Comparison of ENCODE assay signal across 30 mouse cellular contexts in genomic region chr11:39998612-39999011, GRCm38 (mm10).
A peak's percentile ranks its signal among the peaks of the same experiment; 100 is the strongest.
DNase-seq lines count a peak whose midpoint lies in the region; ATAC-seq and TF ChIP-seq lines count a peak whose summit lies in the region.
"Had no signal": no experiment of that assay in that cellular context is flagged by ENCODE, and none has a peak within 500 bp of the region (broad histone marks: within the 10 kb centered on the region; RNA-seq: fewer than 3 reads in every experiment).

No protein-coding gene starts in this region.

- ATAC-seq in neural tube, embryonic 12.5 days (ENCODE audit: low FRiP score, low read depth) = peak; percentile 79
- ATAC-seq: forebrain, embryonic 15.5 days; hindbrain, embryonic 16.5 days; Patski had no signal

- no peak overlapping the region for H3K27ac ChIP-seq in neural tube, embryonic 12.5 days
- no peak overlapping the region for H3K27ac ChIP-seq in heart, adult 2 months
- H3K27ac ChIP-seq: embryonic facial prominence, embryonic 10.5 days; embryonic facial prominence, embryonic 13.5 days; forebrain, embryonic 12.5 days; forebrain, embryonic 15.5 days; heart, embryonic 15.5 days; hindbrain, embryonic 10.5 days; hindbrain, embryonic 13.5 days had no signal

- no peaks in the 10 kb centered on the region for H3K36me3 ChIP-seq in neural tube, embryonic 12.5 days
- H3K36me3 ChIP-seq in heart, adult 2 months (ENCODE audit: control insufficient read depth, insufficient read depth, low read length) = no peaks in the 10 kb centered on the region
- H3K36me3 ChIP-seq: embryonic facial prominence, embryonic 10.5 days; embryonic facial prominence, embryonic 13.5 days; forebrain, embryonic 12.5 days; forebrain, embryonic 15.5 days; G1E; heart, embryonic 12.5 days; heart, embryonic 15.5 days; hindbrain, embryonic 10.5 days; hindbrain, embryonic 13.5 days had no signal

- no peaks in the 10 kb centered on the region for H3K4me1 ChIP-seq in neural tube, embryonic 12.5 days
- no peaks in the 10 kb centered on the region for H3K4me1 ChIP-seq in heart, adult 2 months (ENCODE audit: control insufficient read depth, insufficient read depth, low read length)
- H3K4me1 ChIP-seq: embryonic facial prominence, embryonic 10.5 days; embryonic facial prominence, embryonic 13.5 days; forebrain, embryonic 12.5 days; forebrain, embryonic 15.5 days; heart, embryonic 12.5 days; heart, embryonic 15.5 days; hindbrain, embryonic 10.5 days; hindbrain, embryonic 13.5 days had no signal

- H3K9ac ChIP-seq in neural tube, embryonic 12.5 days = no peak overlapping the region
- no peak overlapping the region for H3K9ac ChIP-seq in heart, adult 2 months (ENCODE audit: low read depth, low read length)
- H3K9ac ChIP-seq: embryonic facial prominence, embryonic 13.5 days; forebrain, embryonic 12.5 days; forebrain, embryonic 15.5 days; heart, embryonic 12.5 days; heart, embryonic 15.5 days; hindbrain, embryonic 13.5 days had no signal

- H3K79me2 ChIP-seq in heart, adult 2 months (replicated peaks; ENCODE audit: control insufficient read depth, insufficient read depth, low read length) = no peaks in the 10 kb centered on the region

- TF ChIP-seq CTCF in heart, adult 2 months (IDR thresholded peaks at IDR 0.05) = no peak

- TF ChIP-seq EP300 in heart, adult 2 months (IDR thresholded peaks at IDR 0.05; ENCODE audit: insufficient read depth, low read depth, low read length) = no peak

- peak; percentile 39 for DNase-seq in embryo, embryonic 11 days
- no peak for DNase-seq in embryo, embryonic 9.5 days (ENCODE audit: extremely low spot score)
- DNase-seq in forelimb bud, embryonic 11.5 days (ENCODE audit: low read depth, low spot score) = peak; percentile 3
- no peak for DNase-seq in thymus, postnatal 10 days (ENCODE audit: low spot score in 2 of 2)
- DNase-seq in gastrocnemius, postnatal 25 days = no peak
- no peak for DNase-seq in heart, adult 2 months
- DNase-seq: adrenal gland, postnatal 10 days; adrenal gland, postnatal 36 days; B cell, adult 2 months; cerebellum, adult 18-20 months; cerebellum, adult 9-10 months; cerebellum, postnatal 14 days; gastrocnemius, postnatal 10 days; heart, adult 11 months; heart, postnatal 10 days; heart, postnatal 36 days had no signal

- no peak overlapping the region for H3K4me2 ChIP-seq in neural tube, embryonic 12.5 days (replicated peaks)
- H3K4me2 ChIP-seq: embryonic facial prominence, embryonic 13.5 days; forebrain, embryonic 12.5 days; forebrain, embryonic 15.5 days; heart, embryonic 12.5 days; heart, embryonic 15.5 days; hindbrain, embryonic 13.5 days had no signal

- H3K27me3 ChIP-seq in neural tube, embryonic 12.5 days (replicated peaks) = no peaks in the 10 kb centered on the region
- H3K27me3 ChIP-seq in heart, adult 2 months (ENCODE audit: control insufficient read depth, insufficient read depth, low read length) = no peaks in the 10 kb centered on the region
- H3K27me3 ChIP-seq: CH12.LX; embryonic facial prominence, embryonic 13.5 days; forebrain, embryonic 12.5 days; forebrain, embryonic 15.5 days; heart, embryonic 12.5 days; heart, embryonic 15.5 days; hindbrain, embryonic 13.5 days; Patski had no signal

- TF ChIP-seq POLR2A in heart, adult 2 months (IDR thresholded peaks at IDR 0.05; ENCODE audit: insufficient read depth, low read depth, low read length) = no peak

- H3K9me3 ChIP-seq in neural tube, embryonic 12.5 days = no peaks in the 10 kb centered on the region
- H3K9me3 ChIP-seq: embryonic facial prominence, embryonic 10.5 days; embryonic facial prominence, embryonic 13.5 days; forebrain, embryonic 12.5 days; forebrain, embryonic 15.5 days; G1E; heart, embryonic 12.5 days; heart, embryonic 15.5 days; hindbrain, embryonic 10.5 days; hindbrain, embryonic 13.5 days had no signal

- intact Hi-C loops in heart, adult 2 months (cut with DNase I) = no loop called here

- 20% methylated on average over 1 of the region's 1 CpGs for WGBS in neural tube, embryonic 12.5 days
- WGBS in heart, adult 2 months = 46% methylated on average over 1 of the region's 1 CpGs

- H3K4me3 ChIP-seq in neural tube, embryonic 12.5 days = no peak overlapping the region
- H3K4me3 ChIP-seq in heart, adult 2 months = no peak overlapping the region
- H3K4me3 ChIP-seq: embryonic facial prominence, embryonic 10.5 days; embryonic facial prominence, embryonic 13.5 days; erythroblast, embryonic 14.5 days; forebrain, embryonic 12.5 days; forebrain, embryonic 15.5 days; heart, embryonic 12.5 days; heart, embryonic 15.5 days; hindbrain, embryonic 10.5 days; hindbrain, embryonic 13.5 days had no signal

Comparison
In these comparisons a context has a peak if more than half of its experiments do, and no peak if none do; other contexts are left out.
1. DNase-seq: peak in embryo, embryonic 11 days (single experiment) and forelimb bud, embryonic 11.5 days (single experiment); none in embryo, embryonic 9.5 days (single experiment), thymus, postnatal 10 days (0 of 2), gastrocnemius, postnatal 25 days (single experiment) and heart, adult 2 months (0 of 2).